Mouse (Mus musculus) midbrain, embryonic 16.5 days (tissue): ENCODE measurements around the gene Acadm. TPM values are rescaled to one million over a fixed set of nuclear protein-coding genes. Genes with fewer than 3 reads are reported as not detected.

Experiments
- ATAC-seq: fragments of 200-750 bp; cut with Nextera tagmentation; 2 replicates; pipeline ENCODE4 v1.8.0; 2017; ENCODE audit warnings: moderate TSS enrichment
- H3K27ac ChIP-seq: fragments of 300-500 bp; sonication (generic); 2 replicates; pipeline ENCODE4 v1.5.1; 2014; ENCODE audit warnings: mild to moderate bottlenecking, low read length, mixed read lengths
- H3K27me3 ChIP-seq: fragments of 300-500 bp; sonication (generic); 2 replicates; pipeline ENCODE4 v1.6.1; 2014; ENCODE audit warnings: low read depth, low read length, mixed read lengths; ENCODE audit not compliant: control insufficient read depth, insufficient read depth
- H3K36me3 ChIP-seq: fragments of 300-500 bp; sonication (generic); 2 replicates; pipeline ENCODE4 v1.6.1; 2014; ENCODE audit warnings: mild to moderate bottlenecking, low read length, moderate library complexity, mixed read lengths; ENCODE audit not compliant: control insufficient read depth, insufficient read depth
- H3K4me1 ChIP-seq: fragments of 300-500 bp; sonication (generic); 2 replicates; pipeline ENCODE4 v1.6.1; 2014; ENCODE audit warnings: mild to moderate bottlenecking, low read length, mixed read lengths; ENCODE audit not compliant: control insufficient read depth, insufficient read depth
- H3K4me2 ChIP-seq: fragments of 300-500 bp; sonication (generic); 2 replicates; pipeline ENCODE4 v1.6.1; 2014; ENCODE audit warnings: mild to moderate bottlenecking, low read length, mixed read lengths
- H3K4me3 ChIP-seq: fragments of 300-500 bp; sonication (generic); 2 replicates; pipeline ENCODE4 v1.5.1; 2014; ENCODE audit warnings: low read depth, mild to moderate bottlenecking, low read length, moderate library complexity, mixed read lengths
- H3K9ac ChIP-seq: fragments of 300-500 bp; sonication (generic); 2 replicates; pipeline ENCODE4 v1.6.1; 2014; ENCODE audit warnings: low read depth, low read length, mixed read lengths
- H3K9me3 ChIP-seq: fragments of 300-500 bp; sonication (generic); replicated peaks from 2 replicates; pipeline ENCODE4 v1.6.1; 2014; ENCODE audit warnings: mild to moderate bottlenecking, low read length, mixed read lengths; ENCODE audit not compliant: control insufficient read depth, poor library complexity, severe bottlenecking
- WGBS: fragments of 180-500 bp; shearing (Covaris S2); extraction: QIAGEN DNeasy Blood & Tissue Kit; methylation state at CpG from one replicate; pipeline ENCODE4 v1.1.7; 2014; 5-methylcytosine and 5-hydroxymethylcytosine counted together
- polyA plus RNA-seq: library from polyadenylated mRNA; unstranded; fragments of >200 nt; fragmentation: Nextera tagmentation; extraction: Ambion mirVana; gene quantifications from 2 replicates; pipeline ENCODE4 v1.2.1, GENCODE M21; 2015

The Acadm gene
- polyA plus RNA-seq, 1 experiment from 2014 or later = 65.6 TPM

DNA sequence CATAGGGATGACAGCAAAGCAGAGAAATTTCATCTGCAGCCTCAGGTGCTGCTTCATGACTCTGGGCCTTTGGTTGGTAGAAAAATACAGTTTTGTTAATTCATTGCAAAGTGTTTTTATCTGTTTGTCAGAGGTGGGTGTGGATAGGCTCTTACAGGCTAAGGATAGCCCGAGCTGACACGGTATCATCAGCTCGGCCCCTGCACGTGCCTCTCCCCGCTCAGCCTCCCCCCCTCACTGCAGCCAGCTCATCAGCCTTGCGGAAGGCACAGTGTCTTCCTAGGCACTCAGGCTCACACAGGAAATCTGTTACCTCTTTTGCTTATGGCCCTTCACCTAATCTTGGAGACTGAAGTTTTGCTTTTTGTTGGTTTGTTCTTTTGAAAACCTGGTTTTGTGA lies 56.3 kb downstream of the Acadm start:
- H3K9me3 ChIP-seq = no peaks in the 10 kb centered on the region
- 81% methylated on average over 6 of the region's 6 CpGs for WGBS
- no peak overlapping the region for H3K4me3 ChIP-seq
- no peaks in the 10 kb centered on the region for H3K4me1 ChIP-seq
- no peak for ATAC-seq
- H3K27me3 ChIP-seq = no peaks in the 10 kb centered on the region
- no peak overlapping the region for H3K27ac ChIP-seq
- H3K9ac ChIP-seq = no peak overlapping the region
- H3K4me2 ChIP-seq = no peak overlapping the region
- H3K36me3 ChIP-seq = no peaks in the 10 kb centered on the region

- H3K9ac ChIP-seq = no peak overlapping the region
- H3K27ac ChIP-seq = no peak overlapping the region
- H3K27me3 ChIP-seq = no peaks in the 10 kb centered on the region
- no peak for ATAC-seq
- no peak overlapping the region for H3K4me3 ChIP-seq
- H3K4me1 ChIP-seq = no peaks in the 10 kb centered on the region
- no peaks in the 10 kb centered on the region for H3K9me3 ChIP-seq
- no peak overlapping the region for H3K4me2 ChIP-seq
- H3K36me3 ChIP-seq = no peaks in the 10 kb centered on the region
These were observed 58.1 kb downstream of the Acadm start for GRCm38 (mm10) chr3:153886296-153886695.

Other genes with a start within 250 kb of the Acadm start
- gene St6galnac3, start 219.5 kb downstream of the Acadm start, polyA plus RNA-seq = 19.1 and 21.5 TPM in 2 replicates
- gene Asb17, start 100.4 kb downstream of the Acadm start, polyA plus RNA-seq = 0.09 TPM in 1 of 2 replicates, not detected in the other
- gene Msh4, start 38.5 kb downstream of the Acadm start, polyA plus RNA-seq = 0.15 and 0.32 TPM in 2 replicates
- gene Rabggtb, start 31.6 kb downstream of the Acadm start, polyA plus RNA-seq = 49.3 and 56.5 TPM in 2 replicates
- 9.3 and 10.8 TPM in 2 replicates for gene Slc44a5, start 28.8 kb upstream of the Acadm start, polyA plus RNA-seq